Mouse (Mus musculus) retina, embryonic 14.5 days (tissue): ENCODE results near the gene Olfr204.
"Not testable (repeated sequence)": the region's sequence is repeated elsewhere in the genome, so short reads cannot be mapped to it uniquely, and the experiment has no call there.

Source experiments
- DNase-seq: peaks from one replicate; pipeline ENCODE4 v3.0.0-alpha.2; 2015; ENCODE audit warnings: low spot score

The Olfr204 gene

DNA sequence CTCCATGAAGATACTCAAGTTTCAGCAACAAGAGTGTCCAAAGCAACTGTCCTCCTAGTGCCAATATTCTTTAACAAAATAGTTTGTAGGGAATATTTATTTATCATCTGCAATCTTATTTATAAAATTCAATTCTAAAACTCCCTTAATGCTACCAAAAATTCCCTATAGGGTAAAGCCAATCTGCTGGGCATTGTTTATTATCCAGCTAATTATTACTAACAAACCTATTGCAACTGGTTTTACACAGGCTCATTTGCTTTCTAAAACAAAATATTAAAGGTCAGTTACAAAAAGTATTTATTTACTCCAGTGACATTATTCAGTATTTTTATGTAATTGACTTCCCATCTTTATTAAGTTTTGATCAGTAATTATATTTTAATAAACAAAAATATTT is at the start of gene Olfr204:
Gene Olfr204, minus strand, starts transcription at position 101 of the 400 bp plus-strand sequence.
- no peak for DNase-seq

DNA sequence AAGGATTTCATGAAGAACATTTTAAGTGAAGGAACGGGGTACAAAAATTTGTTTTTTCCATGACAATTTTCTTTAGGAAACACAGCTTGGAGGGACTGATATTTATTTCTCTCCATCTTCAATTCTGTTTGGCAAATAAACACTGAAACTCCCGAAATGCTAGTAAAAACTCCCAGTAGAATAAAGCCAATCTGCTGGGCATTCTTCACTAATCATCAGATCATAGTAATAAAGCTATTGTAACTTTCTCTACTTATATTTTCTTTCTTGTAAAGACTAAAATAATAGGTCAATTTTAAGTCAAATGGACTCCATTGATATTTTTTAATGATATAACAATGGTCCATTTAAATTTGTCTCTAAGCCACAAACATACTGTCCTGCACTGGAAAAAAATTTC is 45.8 kb upstream of the Olfr204 start, which contains the start of gene Olfr209:
Gene Olfr209, minus strand, starts transcription at position 101 of the 400 bp plus-strand sequence.
- no peak for DNase-seq

DNA sequence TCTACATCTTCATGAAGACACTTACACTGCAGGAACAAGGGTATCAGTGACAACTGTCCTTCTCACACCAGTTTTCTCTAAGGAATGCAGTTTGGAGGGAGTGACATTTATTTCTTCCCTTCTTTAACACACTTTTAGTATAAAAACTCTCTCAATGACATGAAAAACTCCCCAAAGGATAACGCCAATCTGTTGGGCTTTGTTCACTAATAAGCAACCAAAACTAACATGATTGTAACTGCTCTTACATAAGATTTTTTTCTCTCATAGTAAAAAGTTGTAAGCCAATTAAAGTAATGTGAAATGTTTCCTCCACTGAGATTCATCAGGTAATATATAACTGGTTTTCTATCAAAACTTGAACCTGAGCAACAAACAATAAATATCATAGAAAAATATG is 31.1 kb upstream of the Olfr204 start, which contains the start of gene Olfr206:
Gene Olfr206, minus strand, starts transcription at position 101 of the 400 bp plus-strand sequence.
- DNase-seq, result no peak

DNA sequence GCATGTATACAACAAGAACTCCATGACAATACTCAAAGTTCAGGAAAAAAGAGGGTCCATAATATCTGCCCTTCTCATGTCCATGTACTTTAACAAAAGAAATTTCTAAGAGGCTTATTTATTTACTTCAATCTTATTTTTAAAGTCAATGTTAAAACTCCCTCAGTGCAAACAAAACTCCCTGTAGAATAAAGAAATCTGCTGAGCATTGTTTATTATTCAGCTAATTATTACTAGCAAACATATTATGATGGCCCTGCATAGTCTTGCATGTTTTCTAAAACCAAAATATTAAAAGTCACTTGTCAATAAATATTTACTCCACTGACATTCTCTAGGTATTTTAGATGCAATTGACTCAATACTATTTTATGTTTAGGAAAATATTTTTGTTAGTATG is 13.0 kb upstream of the Olfr204 start, which contains the start of gene Olfr205:
Gene Olfr205, minus strand, starts transcription at position 101 of the 400 bp plus-strand sequence.
- no peak for DNase-seq

GRCm38 (mm10) chr16:59323262-59323661 is 5.2 kb upstream of the Olfr204 start:
- not testable (repeated sequence) for DNase-seq

DNA sequence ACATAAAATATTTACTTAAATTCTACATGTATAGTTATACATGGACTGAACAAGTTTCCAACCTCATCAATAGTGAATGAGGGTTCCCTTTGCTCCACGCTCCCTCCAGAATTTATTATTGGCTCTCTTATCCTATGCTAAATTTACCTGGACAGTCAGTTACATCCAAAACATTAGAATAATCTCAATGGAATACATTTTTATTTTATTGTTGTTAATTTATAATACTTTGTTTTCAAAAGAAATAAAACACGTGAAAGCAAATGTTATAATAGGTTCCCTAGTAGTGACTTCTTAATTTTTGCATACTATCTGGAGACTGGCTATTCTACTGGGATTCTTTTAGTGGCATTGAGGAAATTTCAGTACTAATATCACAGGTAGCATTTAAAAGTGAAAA is 19.5 kb downstream of the Olfr204 start, which contains the start of gene Olfr203:
Gene Olfr203, plus strand, starts transcription at position 301 of the 400 bp plus-strand sequence.
- DNase-seq, result no peak

DNA sequence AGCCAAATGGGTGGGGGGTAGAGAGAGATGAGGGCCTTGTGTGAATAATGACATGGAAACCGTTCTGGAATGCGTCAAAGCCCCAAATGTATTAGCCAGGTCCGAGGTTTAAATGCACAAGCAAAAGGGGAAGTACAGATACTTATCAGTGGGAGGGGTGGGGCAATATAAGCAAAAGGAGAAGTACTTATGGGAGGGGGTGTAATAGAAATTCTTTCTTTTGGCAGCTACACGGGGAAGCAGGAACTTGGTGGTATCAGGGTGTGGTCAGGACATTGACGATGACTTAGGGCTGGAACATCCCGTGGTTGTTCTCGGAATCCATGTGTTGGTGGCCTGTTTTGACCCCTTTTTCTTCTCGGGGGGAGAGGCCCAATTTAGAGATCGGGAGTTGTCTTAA is 30.5 kb downstream of the Olfr204 start:
- not testable (repeated sequence) for DNase-seq

GRCm38 (mm10) chr16:59286693-59287092 is 31.4 kb downstream of the Olfr204 start, which contains the start of gene Olfr202:
TSS of gene Olfr202 (minus strand) at chr16:59286793.
- no peak for DNase-seq

DNA sequence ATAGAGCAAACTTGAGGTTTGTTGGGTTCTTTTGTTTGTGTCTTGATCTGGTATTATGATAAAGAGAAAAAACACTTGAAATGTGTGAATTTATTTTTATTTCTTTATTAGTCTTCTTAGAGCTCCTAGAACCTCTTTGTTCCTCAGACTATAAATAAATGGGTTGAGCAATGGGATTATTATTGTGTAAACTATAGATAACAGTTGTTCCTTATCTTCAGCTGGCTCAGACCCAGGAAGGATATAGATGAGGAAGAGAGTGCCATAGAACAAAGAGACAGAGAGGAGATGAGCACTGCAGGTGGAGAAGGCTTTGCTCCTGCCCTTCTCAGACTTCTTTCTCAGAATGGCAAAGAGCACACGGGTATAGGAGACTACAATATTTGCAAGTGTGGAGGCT is 34.6 kb downstream of the Olfr204 start:
- DNase-seq, result no peak

DNA sequence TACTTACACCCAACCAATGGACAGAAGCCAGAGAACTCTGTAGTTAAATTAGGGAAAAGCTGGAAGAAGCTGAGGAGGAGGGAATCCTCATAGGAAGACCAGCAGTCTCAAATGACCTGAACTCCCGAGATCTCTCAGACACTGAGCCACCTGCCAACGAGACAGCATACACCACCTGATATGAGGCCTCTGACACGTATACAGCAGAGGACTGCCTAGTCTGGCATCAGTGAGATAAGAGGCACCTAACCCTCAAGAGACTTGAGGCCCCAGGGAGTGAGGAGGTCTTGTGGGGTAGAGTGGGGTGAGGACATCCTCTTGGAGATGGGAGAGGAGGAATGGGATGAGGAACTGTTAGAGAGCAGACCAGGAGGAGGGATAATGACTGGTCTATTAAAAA is 37.5 kb downstream of the Olfr204 start:
- DNase-seq, result no peak

DNA sequence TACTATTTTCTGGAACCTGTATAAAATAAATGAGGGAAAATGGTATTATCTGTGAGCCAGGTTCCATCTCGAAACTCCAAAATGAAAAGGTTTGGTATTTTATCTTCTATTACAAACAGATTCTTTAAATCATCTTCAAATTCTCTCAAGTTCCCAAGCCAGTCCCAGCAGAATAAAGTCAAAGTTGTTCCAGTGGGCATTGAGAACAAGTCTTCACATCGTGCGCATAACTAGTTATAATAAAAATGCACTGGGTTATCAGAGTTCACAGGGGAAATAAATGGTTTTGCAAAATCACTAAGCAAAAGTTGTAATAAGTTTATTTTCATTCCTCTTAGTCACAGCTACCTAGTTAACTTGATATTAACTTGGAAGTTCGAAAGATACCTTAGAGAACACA is 45.5 kb downstream of the Olfr204 start, which contains the start of gene Olfr201:
Gene Olfr201, minus strand, starts transcription at position 101 of the 400 bp plus-strand sequence.
- not testable (repeated sequence) for DNase-seq

DNA sequence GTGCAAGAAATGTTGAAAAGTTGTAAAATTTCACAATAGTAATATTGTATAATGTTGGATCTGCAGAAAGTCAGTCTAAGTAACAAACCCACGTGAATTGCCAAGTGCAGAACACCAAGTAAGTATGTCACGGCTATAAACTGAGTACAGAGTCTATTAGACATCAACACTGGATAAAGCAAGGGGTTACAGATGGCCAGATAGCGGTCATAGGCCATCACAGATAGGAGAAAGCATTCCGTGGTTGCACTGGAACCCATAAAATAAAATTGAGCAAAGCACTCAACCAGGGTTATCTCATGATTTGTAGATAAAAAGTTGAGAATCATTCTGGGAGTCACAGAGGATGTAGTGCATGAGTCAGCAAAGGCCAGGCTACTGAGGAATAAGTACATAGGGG is 49.0 kb downstream of the Olfr204 start:
- not testable (repeated sequence) for DNase-seq
